Mouse (Mus musculus) forebrain, embryonic 10.5 days (tissue): ENCODE measurements at regions not wholly inside any gene's neighbourhood (a gene's known extent, or its start where the extent isn't known, plus 50 kb on each side); places are given as distances from the start of the nearest gene placed in this dataset.
A peak's percentile ranks its signal among the peaks of the same experiment; 100 is the strongest.

Source experiments
- DNase-seq: peaks from one replicate; pipeline ENCODE4 v3.0.0-alpha.2; 2017; ENCODE audit warnings: low spot score; ENCODE audit errors: extremely low spot score
- H3K27ac ChIP-seq: fragments of 300-500 bp; sonication (generic); 2 replicates; pipeline ENCODE4 v1.5.1; 2016; ENCODE audit warnings: mild to moderate bottlenecking
- H3K27me3 ChIP-seq: fragments of 300-500 bp; sonication (generic); 2 replicates; pipeline ENCODE4 v1.6.1; 2016; ENCODE audit warnings: mild to moderate bottlenecking; ENCODE audit not compliant: poor library complexity, severe bottlenecking
- H3K36me3 ChIP-seq: fragments of 300-500 bp; sonication (generic); replicated peaks from 2 replicates; pipeline ENCODE4 v1.6.1; 2016; ENCODE audit warnings: mild to moderate bottlenecking, moderate library complexity
- H3K4me1 ChIP-seq: fragments of 300-500 bp; sonication (generic); 2 replicates; pipeline ENCODE4 v1.6.1; 2016
- H3K4me3 ChIP-seq: fragments of 300-500 bp; sonication (generic); 2 replicates; pipeline ENCODE4 v1.5.1; 2016; ENCODE audit warnings: mild to moderate bottlenecking, moderate library complexity
- H3K9me3 ChIP-seq: fragments of 300-500 bp; sonication (generic); 2 replicates; pipeline ENCODE4 v1.6.1; 2016; ENCODE audit warnings: mild to moderate bottlenecking, moderate library complexity
- WGBS: fragments of 180-500 bp; shearing (Covaris S2); methylation state at CpG from one replicate; pipeline ENCODE4 v1.1.7; 2016; 5-methylcytosine and 5-hydroxymethylcytosine counted together

DNA sequence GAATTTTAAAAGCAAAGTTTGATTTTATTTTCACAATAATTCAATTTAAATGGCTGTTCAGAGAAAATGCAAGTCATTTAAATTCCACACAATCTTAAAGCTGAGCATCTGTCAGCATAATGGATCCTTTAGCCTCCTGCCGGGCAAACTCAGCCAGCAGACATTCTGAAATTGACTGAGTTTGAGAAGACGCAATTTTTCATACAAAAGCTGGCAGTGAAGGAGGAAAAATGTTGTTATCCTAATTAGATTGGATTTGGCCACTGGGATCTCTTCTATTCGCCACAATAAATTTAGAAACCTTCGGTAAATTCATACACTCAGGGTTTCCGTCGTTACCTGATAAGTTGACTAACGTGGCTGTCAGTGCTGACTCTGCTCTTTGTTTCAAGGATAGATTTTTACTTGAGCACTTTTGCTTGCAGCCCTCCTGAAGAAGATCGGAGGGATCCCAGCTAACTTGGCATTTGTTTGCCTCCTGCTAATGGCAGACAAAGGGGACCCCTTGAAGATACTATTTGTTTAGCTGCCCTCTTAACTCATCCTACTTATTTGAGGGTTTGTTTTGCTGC, 244.9 kb upstream of the Fsip2 start:
- peak overlapping the region; percentile 33; the same call in 1 of the 2 replicates for H3K27ac ChIP-seq
- 37% methylated on average over 8 of the region's 8 CpGs for WGBS
- no peaks in the 10 kb centered on the region for H3K36me3 ChIP-seq
- H3K4me1 ChIP-seq = peaks cover 5% of the 10 kb centered on the region
- H3K9me3 ChIP-seq = no peaks in the 10 kb centered on the region
- peak overlapping the region; percentile 19; the same call in 1 of the 2 replicates for H3K4me3 ChIP-seq
- DNase-seq = no peak
- H3K27me3 ChIP-seq = no peaks in the 10 kb centered on the region

DNA sequence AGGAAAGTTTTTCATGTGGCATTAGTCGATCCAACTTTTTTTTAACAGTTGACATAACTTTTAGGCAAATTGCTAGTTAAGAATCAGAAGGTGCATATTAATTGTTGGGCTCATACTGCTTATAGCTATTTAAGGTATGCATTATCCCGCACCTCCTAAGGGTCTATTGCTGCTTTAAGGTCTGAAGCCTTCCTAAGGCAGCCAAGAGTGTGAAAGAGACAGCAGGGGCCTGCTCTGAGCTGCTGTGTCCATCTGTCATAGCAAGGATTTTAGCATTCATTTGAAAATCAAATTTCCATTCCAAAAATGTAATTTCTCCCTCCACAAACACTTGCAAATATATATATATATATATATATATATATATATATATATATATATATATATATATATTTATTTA, 241.6 kb upstream of the Fsip2 start:
- WGBS = 89% methylated on average over 2 of the region's 2 CpGs
- no peaks in the 10 kb centered on the region for H3K9me3 ChIP-seq
- no peak overlapping the region for H3K4me3 ChIP-seq
- no peaks in the 10 kb centered on the region for H3K27me3 ChIP-seq
- no peaks in the 10 kb centered on the region for H3K36me3 ChIP-seq
- H3K4me1 ChIP-seq = peaks cover 5% of the 10 kb centered on the region
- no peak for DNase-seq
- H3K27ac ChIP-seq = no peak overlapping the region

DNA sequence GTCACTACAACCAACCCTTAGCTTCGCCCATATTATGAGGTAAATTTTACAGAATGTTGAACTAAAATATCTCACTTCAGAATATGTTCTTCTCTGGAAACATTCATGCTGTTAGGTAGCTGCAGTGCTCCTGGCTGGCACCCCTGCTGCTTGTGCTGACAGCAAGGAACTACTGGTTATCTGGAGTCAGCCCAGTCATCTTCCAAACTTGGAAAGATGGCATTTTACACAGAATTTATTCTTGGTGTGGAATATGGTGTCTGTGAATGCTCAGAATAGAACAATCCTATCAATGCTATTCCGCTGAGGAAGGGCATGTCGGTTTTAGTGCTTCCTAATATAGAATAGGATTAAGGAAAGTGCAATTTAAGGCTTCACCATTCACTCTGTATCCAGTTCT, 227.7 kb upstream of the Fsip2 start:
- no peak overlapping the region for H3K27ac ChIP-seq
- WGBS = 84% methylated on average over 3 of the region's 3 CpGs
- H3K9me3 ChIP-seq = no peaks in the 10 kb centered on the region
- DNase-seq = no peak
- H3K36me3 ChIP-seq = no peaks in the 10 kb centered on the region
- no peaks in the 10 kb centered on the region for H3K27me3 ChIP-seq
- H3K4me1 ChIP-seq = no peaks in the 10 kb centered on the region
- no peak overlapping the region for H3K4me3 ChIP-seq
